ENCODE assay signal across 8 mouse cellular contexts in the genomic region with DNA sequence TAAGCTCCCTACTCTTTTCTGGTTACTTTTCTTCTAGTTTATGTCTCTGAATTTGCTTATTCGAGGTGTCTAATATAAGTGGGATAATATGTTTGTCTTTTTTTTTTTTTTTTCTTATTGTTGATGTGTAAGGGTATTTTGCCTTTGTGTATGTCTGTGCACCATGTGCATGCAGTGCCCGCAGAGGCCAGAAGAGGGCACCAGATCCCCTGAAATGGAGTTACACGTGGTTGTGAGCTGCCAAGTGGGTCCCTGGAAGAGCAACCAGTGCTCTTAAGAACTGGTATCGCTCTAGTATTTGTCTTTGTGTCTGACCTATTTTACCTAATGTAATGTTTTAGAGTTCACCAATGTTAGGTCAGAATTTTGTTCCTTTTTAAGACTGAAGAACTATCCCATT. TPM values are rescaled to one million over a fixed set of nuclear protein-coding genes. Genes with fewer than 3 reads are reported as not detected.
A peak's percentile ranks its signal among the peaks of the same experiment; 100 is the strongest.
DNase-seq lines count a peak whose midpoint lies in the region; ATAC-seq lines count a peak whose summit lies in the region.

No protein-coding gene starts in this region.

- no peak overlapping the region for H3K9ac ChIP-seq in intestine, embryonic 14.5 days (ENCODE audit: low read length)
- no peak overlapping the region for H3K9ac ChIP-seq in intestine, embryonic 16.5 days (ENCODE audit: low read depth, low read length)

- H3K36me3 ChIP-seq in intestine, embryonic 14.5 days (ENCODE audit: control insufficient read depth, insufficient read depth, low read length), result no peaks in the 10 kb centered on the region
- H3K36me3 ChIP-seq in intestine, embryonic 16.5 days (ENCODE audit: control insufficient read depth, insufficient read depth, low read length), result no peaks in the 10 kb centered on the region

- H3K9me3 ChIP-seq in intestine, embryonic 14.5 days (ENCODE audit: control insufficient read depth, low read length), result 0 out of 2 replicates have a peak, but pooled peaks cover 2% of the 10 kb centered on the region
- no peaks in the 10 kb centered on the region for H3K9me3 ChIP-seq in intestine, embryonic 16.5 days (ENCODE audit: control insufficient read depth, low read length)

- no peak overlapping the region for H3K27ac ChIP-seq in intestine, embryonic 14.5 days (ENCODE audit: low read depth)
- H3K27ac ChIP-seq in intestine, embryonic 16.5 days (ENCODE audit: low read length), result no peak overlapping the region

- no peaks in the 10 kb centered on the region for H3K27me3 ChIP-seq in intestine, embryonic 14.5 days (replicated peaks; ENCODE audit: control insufficient read depth, insufficient read depth, low read length)
- no peaks in the 10 kb centered on the region for H3K27me3 ChIP-seq in intestine, embryonic 16.5 days (replicated peaks; ENCODE audit: control insufficient read depth, insufficient read depth, low read length)

- no peak overlapping the region for H3K4me2 ChIP-seq in intestine, embryonic 14.5 days (ENCODE audit: low read length)
- no peak overlapping the region for H3K4me2 ChIP-seq in intestine, embryonic 16.5 days (ENCODE audit: low read depth, low read length)

- ATAC-seq in intestine, embryonic 14.5 days (replicated peaks; ENCODE audit: low FRiP score, low TSS enrichment, low read depth), result no peak
- ATAC-seq in intestine, embryonic 16.5 days, result no peak

- DNase-seq in intestine, embryonic 14.5 days (ENCODE audit: low spot score), result peak; percentile 81
- peak; percentile 54 for DNase-seq in CD4-positive helper T cell, adult 2 months (ENCODE audit: low read depth, low spot score)
- peak; percentile 61 for DNase-seq in WW6 (ENCODE audit: low read depth, low spot score)
- peak; percentile 82 for DNase-seq in embryo, embryonic 10 days (ENCODE audit: low spot score)
- peak; percentile 87 to 88 for DNase-seq in kidney, postnatal 4 days
- DNase-seq in naive thymus-derived CD4-positive, alpha-beta T cell, adult 2 months (ENCODE audit: low read depth), result peak; percentile 77
- peak; percentile 73 to 79 for DNase-seq in thymus, postnatal 36 days

- WGBS in intestine, embryonic 14.5 days, result 28% methylated on average over 4 of the region's 4 CpGs
- WGBS in intestine, embryonic 16.5 days, result 36% methylated on average over 4 of the region's 4 CpGs

- no peak overlapping the region for H3K4me3 ChIP-seq in intestine, embryonic 14.5 days (ENCODE audit: low read depth, low read length)
- H3K4me3 ChIP-seq in intestine, embryonic 16.5 days (ENCODE audit: low read length), result no peak overlapping the region

- 0 out of 2 replicates have a peak, but pooled peaks cover 2% of the 10 kb centered on the region for H3K4me1 ChIP-seq in intestine, embryonic 14.5 days (replicated peaks; ENCODE audit: control insufficient read depth, insufficient read depth, low read length)
- H3K4me1 ChIP-seq in intestine, embryonic 16.5 days (ENCODE audit: control insufficient read depth, insufficient read depth, low read length), result peaks cover under 1% of the 10 kb centered on the region; the same call in 1 of the 2 replicates

RNA-seq across cellular contexts. Expression of gene Zfp629, which starts 41.3 kb away (rescaled TPM):
- 12.9 and 16.7 TPM in 2 replicates for polyA plus RNA-seq in intestine, embryonic 14.5 days (2014; fragmentation: Nextera tagmentation; extraction: Ambion mirVana)
- 7.9 and 8.5 TPM in 2 replicates for polyA plus RNA-seq in intestine, embryonic 16.5 days (2015; fragmentation: Nextera tagmentation; extraction: Ambion mirVana)

RNA-seq across cellular contexts. Expression of gene Bcl7c, which starts 51.8 kb away (rescaled TPM):
- 50.3 and 56.4 TPM in 2 replicates for polyA plus RNA-seq in intestine, embryonic 14.5 days (2014; fragmentation: Nextera tagmentation; extraction: Ambion mirVana)
- polyA plus RNA-seq in intestine, embryonic 16.5 days (2015; fragmentation: Nextera tagmentation; extraction: Ambion mirVana), result 24.9 and 34.5 TPM in 2 replicates

RNA-seq across cellular contexts. Expression of gene Ctf1, which starts 55.6 kb away (rescaled TPM):
- polyA plus RNA-seq in intestine, embryonic 14.5 days (2014; fragmentation: Nextera tagmentation; extraction: Ambion mirVana), result 13.6 and 14.0 TPM in 2 replicates
- 5.2 and 6.5 TPM in 2 replicates for polyA plus RNA-seq in intestine, embryonic 16.5 days (2015; fragmentation: Nextera tagmentation; extraction: Ambion mirVana)
